Mouse (Mus musculus): ENCODE measurements around the gene Pigb. TPM values are rescaled to one million over a fixed set of nuclear protein-coding genes. Genes with fewer than 3 reads are reported as not detected.

Pigb gene
- polyA plus RNA-seq, 1 experiment from 2014 or later: 15.8 TPM

DNA sequence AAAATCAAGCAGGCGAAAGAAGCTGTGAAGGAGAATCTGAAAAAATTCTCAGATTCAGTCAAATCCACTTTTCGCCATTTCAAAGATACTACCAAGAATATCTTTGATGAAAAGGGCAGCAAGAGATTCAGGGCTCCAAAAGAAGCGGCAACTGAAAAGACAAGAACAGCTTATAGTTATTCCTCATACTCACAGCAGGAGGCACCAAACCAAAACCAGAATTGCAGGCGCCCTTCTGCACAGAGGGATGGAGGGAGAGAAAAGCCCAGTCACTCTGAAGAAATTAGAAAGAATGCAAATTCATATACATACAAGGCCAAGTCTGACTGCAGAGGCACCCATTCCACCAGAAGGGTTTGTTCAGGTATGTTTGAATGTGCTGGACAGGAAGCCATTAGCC is 27.5 kb downstream of the Pigb start:
- ATAC-seq (replicated peaks; ENCODE audit: low FRiP score) (no peak), DNase-seq (ENCODE audit: low spot score) (no peak)
- Histone ChIP-seq H3K9me3 (ENCODE audit: control insufficient read depth, low read length) (no peaks in the 10 kb centered on the region), H3K9ac (ENCODE audit: low read length) (no peak overlapping the region), H3K27ac (ENCODE audit: low read depth, low read length) (no peak overlapping the region), H3K4me2 (ENCODE audit: low read depth, low read length, severe bottlenecking) (no peak overlapping the region), H3K4me3 (ENCODE audit: low read depth, low read length) (no peak overlapping the region), H3K36me3 (ENCODE audit: control insufficient read depth, insufficient read depth, low read length) (no peaks in the 10 kb centered on the region), H3K4me1 (replicated peaks; ENCODE audit: control insufficient read depth, insufficient read depth, low read length) (no peaks in the 10 kb centered on the region), H3K27me3 (ENCODE audit: control insufficient read depth, insufficient read depth, low read length) (no peaks in the 10 kb centered on the region)
- WGBS: 90% methylated on average over 4 of the region's 4 CpGs

- ATAC-seq (replicated peaks; ENCODE audit: low FRiP score) (no peak), DNase-seq (ENCODE audit: low spot score) (no peak)
- Histone ChIP-seq H3K36me3 (ENCODE audit: control insufficient read depth, insufficient read depth, low read length) (no peaks in the 10 kb centered on the region), H3K4me2 (ENCODE audit: low read depth, low read length, severe bottlenecking) (no peak overlapping the region), H3K9ac (ENCODE audit: low read length) (no peak overlapping the region), H3K4me1 (replicated peaks; ENCODE audit: control insufficient read depth, insufficient read depth, low read length) (no peaks in the 10 kb centered on the region), H3K9me3 (ENCODE audit: control insufficient read depth, low read length) (no peaks in the 10 kb centered on the region), H3K27me3 (ENCODE audit: control insufficient read depth, insufficient read depth, low read length) (no peaks in the 10 kb centered on the region), H3K4me3 (ENCODE audit: low read depth, low read length) (no peak overlapping the region), H3K27ac (ENCODE audit: low read depth, low read length) (no peak overlapping the region)
- WGBS: 76% methylated on average over 3 of the region's 3 CpGs
Observed at GRCm38 (mm10) chr9:73008384-73008783, 31.8 kb downstream of the Pigb start.

- H3K9ac ChIP-seq (ENCODE audit: low read length): no peak overlapping the region
- H3K27me3 ChIP-seq (ENCODE audit: control insufficient read depth, insufficient read depth, low read length): no peaks in the 10 kb centered on the region
- no peak for ATAC-seq (replicated peaks; ENCODE audit: low FRiP score)
- H3K4me1 ChIP-seq (replicated peaks; ENCODE audit: control insufficient read depth, insufficient read depth, low read length): no peaks in the 10 kb centered on the region
- DNase-seq (ENCODE audit: low spot score): no peak
- 93% methylated on average over 3 of the region's 3 CpGs for WGBS
- no peak overlapping the region for H3K27ac ChIP-seq (ENCODE audit: low read depth, low read length)
- H3K4me2 ChIP-seq (ENCODE audit: low read depth, low read length, severe bottlenecking): no peak overlapping the region
- H3K36me3 ChIP-seq (ENCODE audit: control insufficient read depth, insufficient read depth, low read length): no peaks in the 10 kb centered on the region
- no peak overlapping the region for H3K4me3 ChIP-seq (ENCODE audit: low read depth, low read length)
- H3K9me3 ChIP-seq (ENCODE audit: control insufficient read depth, low read length): no peaks in the 10 kb centered on the region
Observed at GRCm38 (mm10) chr9:73006175-73006574, 34.0 kb downstream of the Pigb start.

DNA sequence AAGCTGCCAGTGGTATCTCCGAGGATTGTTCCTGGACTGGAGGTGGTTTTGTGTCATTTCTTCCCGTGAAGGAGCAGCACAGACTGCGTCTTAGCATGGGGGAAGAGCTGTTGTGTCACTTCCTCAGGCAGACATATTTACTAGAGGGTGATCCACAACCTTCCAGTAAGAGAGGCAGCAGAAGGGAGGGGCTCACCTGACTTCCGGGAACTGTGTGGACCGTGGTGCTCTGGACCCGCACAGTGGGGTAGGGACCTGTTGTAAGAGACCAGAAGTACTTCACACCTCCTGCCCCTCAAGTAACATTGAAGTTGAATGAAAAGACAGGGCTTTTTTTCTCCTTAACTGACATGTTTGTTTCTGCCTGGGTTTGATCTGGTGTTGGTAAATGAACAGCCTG is 35.1 kb downstream of the Pigb start:
- no peaks in the 10 kb centered on the region for H3K36me3 ChIP-seq (ENCODE audit: control insufficient read depth, insufficient read depth, low read length)

GRCm38 (mm10) chr9:73004076-73004475 is 36.1 kb downstream of the Pigb start:
- H3K9me3 ChIP-seq (ENCODE audit: control insufficient read depth, low read length): no peaks in the 10 kb centered on the region
- no peak overlapping the region for H3K9ac ChIP-seq (ENCODE audit: low read length)
- DNase-seq (ENCODE audit: low spot score): no peak
- H3K4me1 ChIP-seq (replicated peaks; ENCODE audit: control insufficient read depth, insufficient read depth, low read length): no peaks in the 10 kb centered on the region
- 85% methylated on average over 8 of the region's 8 CpGs for WGBS
- H3K4me3 ChIP-seq (ENCODE audit: low read depth, low read length): no peak overlapping the region
- H3K4me2 ChIP-seq (ENCODE audit: low read depth, low read length, severe bottlenecking): no peak overlapping the region
- no peaks in the 10 kb centered on the region for H3K36me3 ChIP-seq (ENCODE audit: control insufficient read depth, insufficient read depth, low read length)
- H3K27me3 ChIP-seq (ENCODE audit: control insufficient read depth, insufficient read depth, low read length): no peaks in the 10 kb centered on the region
- ATAC-seq (replicated peaks; ENCODE audit: low FRiP score): no peak
- no peak overlapping the region for H3K27ac ChIP-seq (ENCODE audit: low read depth, low read length)

More for the DNA sequence above, 35.1 kb downstream of the Pigb start:
- Histone ChIP-seq H3K4me2 (ENCODE audit: low read depth, low read length, severe bottlenecking) (no peak overlapping the region), H3K9me3 (ENCODE audit: control insufficient read depth, low read length) (no peaks in the 10 kb centered on the region), H3K27ac (ENCODE audit: low read depth, low read length) (no peak overlapping the region), H3K4me1 (replicated peaks; ENCODE audit: control insufficient read depth, insufficient read depth, low read length) (no peaks in the 10 kb centered on the region), H3K4me3 (ENCODE audit: low read depth, low read length) (no peak overlapping the region), H3K9ac (ENCODE audit: low read length) (no peak overlapping the region), H3K27me3 (ENCODE audit: control insufficient read depth, insufficient read depth, low read length) (no peaks in the 10 kb centered on the region)
- ATAC-seq (replicated peaks; ENCODE audit: low FRiP score) (no peak), DNase-seq (ENCODE audit: low spot score) (no peak)
- WGBS: 86% methylated on average over 6 of the region's 6 CpGs

DNA sequence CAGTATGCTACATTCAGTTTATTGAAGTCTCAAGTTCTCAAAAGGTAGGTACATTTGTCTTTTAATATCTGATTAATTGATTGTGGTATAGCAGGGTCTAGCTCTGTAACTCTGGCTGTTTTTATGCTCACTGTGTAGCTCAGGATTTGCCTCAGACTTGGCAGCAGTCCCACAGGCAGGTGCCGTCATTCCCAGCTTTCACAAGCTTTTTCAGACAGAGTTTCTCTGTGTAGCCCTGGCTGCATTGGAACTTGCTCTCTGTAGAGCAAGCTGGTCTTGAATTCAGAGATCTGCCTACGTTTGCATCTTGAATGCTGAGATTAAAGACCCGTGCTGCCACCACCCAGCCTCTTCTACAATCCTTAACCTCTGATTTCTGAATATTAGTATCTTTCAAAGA is 38.0 kb downstream of the Pigb start:
- WGBS: 68% methylated on average over 3 of the region's 3 CpGs
- no peak overlapping the region for H3K4me3 ChIP-seq (ENCODE audit: low read depth, low read length)
- no peak overlapping the region for H3K4me2 ChIP-seq (ENCODE audit: low read depth, low read length, severe bottlenecking)
- H3K9me3 ChIP-seq (ENCODE audit: control insufficient read depth, low read length): no peaks in the 10 kb centered on the region
- DNase-seq (ENCODE audit: low spot score): no peak
- no peaks in the 10 kb centered on the region for H3K4me1 ChIP-seq (replicated peaks; ENCODE audit: control insufficient read depth, insufficient read depth, low read length)
- no peaks in the 10 kb centered on the region for H3K27me3 ChIP-seq (ENCODE audit: control insufficient read depth, insufficient read depth, low read length)
- H3K36me3 ChIP-seq (ENCODE audit: control insufficient read depth, insufficient read depth, low read length): no peaks in the 10 kb centered on the region
- ATAC-seq (replicated peaks; ENCODE audit: low FRiP score): no peak
- H3K9ac ChIP-seq (ENCODE audit: low read length): no peak overlapping the region
- no peak overlapping the region for H3K27ac ChIP-seq (ENCODE audit: low read depth, low read length)

DNA sequence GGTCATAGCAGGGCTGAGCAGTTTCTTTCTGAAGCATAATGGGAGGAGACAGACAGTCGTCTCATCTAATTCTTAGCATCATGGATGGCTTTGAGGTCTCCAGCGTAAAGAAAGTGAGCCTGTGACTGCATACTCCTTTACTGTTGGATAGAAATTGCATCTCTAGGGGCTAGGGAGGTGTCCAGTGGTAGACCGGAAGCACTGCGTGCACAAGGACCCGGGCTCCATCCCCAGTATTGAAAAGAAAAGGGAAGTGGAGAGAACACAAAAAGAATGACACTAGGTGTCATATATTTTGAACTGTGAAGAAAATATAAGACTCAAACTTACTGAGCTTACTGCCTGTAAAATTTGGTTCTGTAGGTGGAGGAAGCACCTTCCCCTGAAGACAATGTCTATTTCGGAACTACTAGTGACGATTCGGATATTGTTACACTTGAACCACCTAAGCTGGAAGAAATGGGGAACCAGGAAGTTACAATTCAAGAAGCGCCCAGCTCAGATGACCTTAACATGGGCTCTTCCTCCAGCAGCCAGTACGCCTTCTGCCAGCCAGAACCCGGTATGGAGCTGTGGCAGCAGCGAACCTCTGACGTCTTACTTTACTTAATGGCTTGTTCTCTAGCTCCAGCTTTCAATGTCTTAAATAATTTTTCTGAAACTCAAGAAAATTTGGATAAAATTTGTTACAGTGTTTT is 38.7 kb downstream of the Pigb start:
- ATAC-seq (replicated peaks; ENCODE audit: low FRiP score) (no peak), DNase-seq (ENCODE audit: low spot score) (no peak)
- Histone ChIP-seq H3K4me3 (ENCODE audit: low read depth, low read length) (no peak overlapping the region), H3K4me2 (ENCODE audit: low read depth, low read length, severe bottlenecking) (no peak overlapping the region), H3K4me1 (replicated peaks; ENCODE audit: control insufficient read depth, insufficient read depth, low read length) (no peaks in the 10 kb centered on the region), H3K27ac (ENCODE audit: low read depth, low read length) (no peak overlapping the region), H3K36me3 (ENCODE audit: control insufficient read depth, insufficient read depth, low read length) (no peaks in the 10 kb centered on the region), H3K9me3 (ENCODE audit: control insufficient read depth, low read length) (no peaks in the 10 kb centered on the region), H3K9ac (ENCODE audit: low read length) (no peak overlapping the region), H3K27me3 (ENCODE audit: control insufficient read depth, insufficient read depth, low read length) (no peaks in the 10 kb centered on the region)
- WGBS: 87% methylated on average over 13 of the region's 13 CpGs

DNA sequence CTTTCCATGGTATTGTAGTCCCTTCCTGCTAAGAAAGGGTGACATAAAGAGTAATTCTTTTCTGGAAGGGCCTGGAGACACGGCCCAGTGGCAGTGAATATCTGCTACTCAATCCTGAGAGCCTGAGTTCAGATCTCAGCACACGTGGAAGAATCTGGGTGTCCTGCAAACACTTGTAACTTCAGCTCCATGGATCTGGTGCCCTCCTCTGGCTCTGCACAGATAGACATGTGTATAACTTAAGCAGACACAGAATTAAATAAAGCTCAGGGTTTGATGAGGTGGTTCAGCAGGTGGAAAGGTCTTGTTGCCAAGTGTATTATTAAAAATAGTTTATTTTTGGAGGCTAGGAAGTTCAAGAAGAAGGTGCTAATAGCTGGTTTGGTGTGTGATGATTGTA is 39.7 kb downstream of the Pigb start:
- Histone ChIP-seq H3K4me1 (replicated peaks; ENCODE audit: control insufficient read depth, insufficient read depth, low read length) (no peaks in the 10 kb centered on the region), H3K4me3 (ENCODE audit: low read depth, low read length) (no peak overlapping the region), H3K4me2 (ENCODE audit: low read depth, low read length, severe bottlenecking) (no peak overlapping the region), H3K36me3 (ENCODE audit: control insufficient read depth, insufficient read depth, low read length) (no peaks in the 10 kb centered on the region), H3K9ac (ENCODE audit: low read length) (no peak overlapping the region), H3K9me3 (ENCODE audit: control insufficient read depth, low read length) (no peaks in the 10 kb centered on the region), H3K27me3 (ENCODE audit: control insufficient read depth, insufficient read depth, low read length) (no peaks in the 10 kb centered on the region), H3K27ac (ENCODE audit: low read depth, low read length) (no peak overlapping the region)
- 72% methylated on average over 2 of the region's 2 CpGs for WGBS
- DNase-seq (ENCODE audit: low spot score) (no peak), ATAC-seq (replicated peaks; ENCODE audit: low FRiP score) (no peak)

GRCm38 (mm10) chr9:72996806-72997205 is 43.4 kb downstream of the Pigb start:
- no peak overlapping the region for H3K4me2 ChIP-seq (ENCODE audit: low read depth, low read length, severe bottlenecking)
- no peaks in the 10 kb centered on the region for H3K27me3 ChIP-seq (ENCODE audit: control insufficient read depth, insufficient read depth, low read length)
- H3K9ac ChIP-seq (ENCODE audit: low read length): no peak overlapping the region
- WGBS: 50% methylated on average over 7 of the region's 7 CpGs
- no peak overlapping the region for H3K27ac ChIP-seq (ENCODE audit: low read depth, low read length)
- H3K4me1 ChIP-seq (replicated peaks; ENCODE audit: control insufficient read depth, insufficient read depth, low read length): no peaks in the 10 kb centered on the region
- H3K4me3 ChIP-seq (ENCODE audit: low read depth, low read length): no peak overlapping the region
- H3K9me3 ChIP-seq (ENCODE audit: control insufficient read depth, low read length): no peaks in the 10 kb centered on the region
- ATAC-seq (replicated peaks; ENCODE audit: low FRiP score) (no peak), DNase-seq (ENCODE audit: low spot score) (no peak)
- H3K36me3 ChIP-seq (ENCODE audit: control insufficient read depth, insufficient read depth, low read length): no peaks in the 10 kb centered on the region

Measured in forebrain, embryonic 11.5 days (tissue).